Mouse (Mus musculus) midbrain, embryonic 10.5 days (tissue): ENCODE results near the gene Pycard. TPM values are rescaled to one million over a fixed set of nuclear protein-coding genes. Genes with fewer than 3 reads are reported as not detected.
A peak's percentile ranks its signal among the peaks of the same experiment; 100 is the strongest.
"Not testable (repeated sequence)": the region's sequence is repeated elsewhere in the genome, so short reads cannot be mapped to it uniquely, and the experiment has no call there.

ENCODE experiments used
- DNase-seq: peaks from one replicate; pipeline ENCODE4 v3.0.0-alpha.2; 2017; ENCODE audit warnings: low spot score
- H3K27ac ChIP-seq: fragments of 300-500 bp; sonication (generic); replicated peaks from 2 replicates; pipeline ENCODE4 v1.5.1; 2016; ENCODE audit warnings: mild to moderate bottlenecking
- H3K27me3 ChIP-seq: fragments of 300-500 bp; sonication (generic); 2 replicates; pipeline ENCODE4 v1.6.1; 2016; ENCODE audit warnings: low read depth, mild to moderate bottlenecking; ENCODE audit not compliant: poor library complexity, severe bottlenecking
- H3K36me3 ChIP-seq: fragments of 300-500 bp; sonication (generic); 2 replicates; pipeline ENCODE4 v1.6.1; 2016; ENCODE audit warnings: mild to moderate bottlenecking, moderate library complexity
- H3K4me1 ChIP-seq: fragments of 300-500 bp; sonication (generic); 2 replicates; pipeline ENCODE4 v1.6.1; 2016
- H3K4me3 ChIP-seq: fragments of 300-500 bp; sonication (generic); 2 replicates; pipeline ENCODE4 v1.5.1; 2016; ENCODE audit warnings: mild to moderate bottlenecking, moderate library complexity
- H3K9me3 ChIP-seq: fragments of 300-500 bp; sonication (generic); replicated peaks from 2 replicates; pipeline ENCODE4 v1.6.1; 2016; ENCODE audit warnings: mild to moderate bottlenecking
- WGBS: fragments of 180-500 bp; shearing (Covaris S2); methylation state at CpG from one replicate; pipeline ENCODE4 v1.1.7; 2016; 5-methylcytosine and 5-hydroxymethylcytosine counted together
- polyA plus RNA-seq: library from polyadenylated mRNA; unstranded; fragments of >200 nt; fragmentation: Nextera tagmentation; extraction: Ambion mirVana; gene quantifications from 2 replicates; pipeline ENCODE4 v1.2.1, GENCODE M21; 2016

Gene Pycard
- polyA plus RNA-seq, 1 experiment from 2014 or later, result 7.5 TPM

DNA sequence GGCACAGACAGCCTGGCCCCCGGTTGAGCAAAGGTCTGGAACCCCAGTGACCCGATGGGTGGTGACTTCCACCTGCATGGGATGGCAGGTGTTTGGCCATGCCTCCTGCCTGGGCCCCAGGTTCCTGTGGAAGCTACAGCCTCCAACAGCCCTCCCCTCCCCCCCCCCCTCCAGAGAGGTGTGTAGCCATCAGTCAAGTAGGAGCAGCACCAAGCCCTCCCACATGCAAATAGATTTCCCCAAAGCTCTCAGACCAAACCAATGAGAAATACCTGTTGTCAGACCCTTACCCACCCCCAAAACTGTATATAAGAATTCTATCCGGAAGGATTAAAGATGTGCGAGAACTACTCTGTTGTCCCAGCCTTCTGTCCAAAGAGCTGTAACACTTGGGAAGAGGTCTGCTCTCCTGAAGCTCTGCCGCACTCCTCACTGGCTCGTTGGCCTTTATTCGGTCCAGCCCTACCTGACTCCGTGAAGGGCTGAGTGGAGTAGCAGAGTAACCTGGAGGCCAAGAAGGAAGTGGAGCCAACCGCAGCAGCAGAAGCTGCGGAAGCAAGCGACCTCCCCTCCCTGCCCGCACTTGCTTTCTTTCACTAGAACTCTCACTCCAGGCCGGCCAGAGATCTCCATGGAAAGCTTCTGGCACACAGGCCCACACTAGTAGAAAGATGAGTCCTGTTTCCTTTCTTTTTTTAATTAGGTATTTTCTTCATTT, 40.6 kb downstream of the Pycard start:
- Histone ChIP-seq H3K4me1 (no peaks in the 10 kb centered on the region), H3K4me3 (no peak overlapping the region), H3K27ac (no peak overlapping the region), H3K36me3 (no peaks in the 10 kb centered on the region), H3K9me3 (no peaks in the 10 kb centered on the region), H3K27me3 (no peaks in the 10 kb centered on the region)
- WGBS, result 49% methylated on average over 13 of the region's 13 CpGs
- DNase-seq, result no peak

DNA sequence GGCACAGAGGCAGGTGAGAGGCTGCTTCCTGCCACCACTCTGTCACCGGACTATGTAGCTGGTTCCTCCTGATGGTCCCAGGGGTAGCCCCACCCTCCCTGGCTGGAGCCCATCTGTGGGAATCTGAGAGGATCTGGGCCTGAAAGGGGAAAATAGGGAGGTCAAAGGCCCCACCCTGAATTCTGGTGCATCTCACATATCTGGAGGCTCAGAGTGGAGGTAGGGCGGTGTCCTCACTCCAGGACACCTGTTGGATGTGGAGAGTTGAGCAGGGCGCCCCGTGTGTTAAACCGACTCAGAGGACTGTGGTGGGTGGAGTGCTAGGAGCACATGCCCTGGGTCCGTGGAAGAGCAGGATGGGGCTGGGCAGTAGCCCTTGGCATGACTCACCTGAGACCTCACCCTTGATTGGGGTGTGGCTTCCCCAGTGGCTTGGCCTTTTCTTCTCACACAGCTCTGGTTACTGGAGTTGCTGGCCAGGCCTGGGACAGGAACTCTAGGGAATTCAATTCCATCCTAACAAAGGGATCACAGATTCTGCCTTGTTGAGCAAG, 47.1 kb downstream of the Pycard start, which contains the start of gene Prss36:
Gene Prss36, minus strand, starts transcription at position 256 of the 554 bp plus-strand sequence.
- Histone ChIP-seq H3K27ac (no peak within 1 kb of the TSS), H3K4me3 (no peak within 1 kb of the TSS), H3K27me3 (peaks cover 38% of the 10 kb centered on the region), H3K9me3 (no peaks in the 10 kb centered on the region), H3K4me1 (peaks cover 5% of the 10 kb centered on the region), H3K36me3 (no peaks in the 10 kb centered on the region)
- DNase-seq, result no peak
- 83% methylated on average over 6 of the region's 6 CpGs for WGBS

DNA sequence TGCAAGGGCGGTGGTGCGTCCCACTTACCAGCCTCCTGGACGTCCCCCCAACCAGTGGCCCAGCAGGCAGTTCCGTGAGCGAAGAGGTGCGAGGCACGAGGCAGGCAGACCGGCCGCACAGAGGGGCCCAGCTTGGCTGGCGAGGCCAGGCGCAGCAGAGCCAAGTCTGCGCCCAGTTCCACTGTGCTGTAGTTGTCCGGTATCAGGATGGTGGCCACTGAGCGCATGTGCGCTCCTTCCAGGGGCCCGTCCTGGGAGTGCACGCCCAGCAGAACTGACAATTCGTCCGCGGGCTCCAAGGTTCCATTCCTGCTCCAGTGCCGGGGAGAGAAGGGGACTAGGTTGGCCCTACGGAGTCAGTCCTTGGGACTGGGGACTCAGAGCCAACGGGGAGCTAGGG, 49.1 kb downstream of the Pycard start:
- Histone ChIP-seq H3K9me3 (no peaks in the 10 kb centered on the region), H3K4me3 (peak overlapping the region; percentile 27), H3K27me3 (peaks cover 38% of the 10 kb centered on the region), H3K27ac (no peak overlapping the region), H3K4me1 (peaks cover 5% of the 10 kb centered on the region), H3K36me3 (no peaks in the 10 kb centered on the region)
- WGBS, result 15% methylated on average over 23 of the region's 23 CpGs
- no peak for DNase-seq

DNA sequence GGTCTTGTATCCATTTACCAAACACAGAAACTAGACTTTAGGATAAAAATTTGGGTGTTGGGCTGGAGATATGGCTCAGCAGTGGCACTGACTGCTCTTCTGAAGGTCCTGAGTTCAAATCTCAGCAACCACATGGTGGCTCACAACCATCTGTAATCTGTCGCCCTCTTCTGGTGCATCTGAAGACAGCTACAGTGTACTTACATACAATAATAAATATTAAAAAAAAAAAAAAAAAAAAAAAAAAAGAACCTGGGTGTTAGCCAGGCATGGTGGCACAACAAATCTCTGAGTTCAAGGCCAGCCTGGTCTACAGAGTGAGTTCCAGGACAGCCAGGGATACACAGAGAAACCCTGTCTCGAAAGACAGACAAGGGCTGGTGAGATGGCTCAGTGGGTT, 51.6 kb downstream of the Pycard start:
- peaks cover 38% of the 10 kb centered on the region for H3K27me3 ChIP-seq
- not testable (repeated sequence) for H3K36me3 ChIP-seq, H3K9me3 ChIP-seq, H3K27ac ChIP-seq, H3K4me1 ChIP-seq, H3K4me3 ChIP-seq, DNase-seq
- 54% methylated on average over 2 of the region's 2 CpGs for WGBS

Other genes with a start within 250 kb of the Pycard start
- 7.9 and 8.3 TPM in 2 replicates for gene Fbxl19, start 249.3 kb downstream of the Pycard start, polyA plus RNA-seq
- 8.3 and 10.1 TPM in 2 replicates for gene Orai3, start 224.1 kb downstream of the Pycard start, polyA plus RNA-seq
- 13.4 and 14.7 TPM in 2 replicates for gene Setd1a, start 217.2 kb downstream of the Pycard start, polyA plus RNA-seq
- gene Gm49388, start 208.3 kb downstream of the Pycard start, polyA plus RNA-seq, result 0.35 TPM in 1 of 2 replicates, not detected in the other
- 5.0 and 7.2 TPM in 2 replicates for gene Hsd3b7, start 193.3 kb downstream of the Pycard start, polyA plus RNA-seq
- 19.5 and 21.6 TPM in 2 replicates for gene Stx4a, start 169.6 kb downstream of the Pycard start, polyA plus RNA-seq
- gene Stx1b, start 169.3 kb downstream of the Pycard start, polyA plus RNA-seq, result 5.4 and 9.7 TPM in 2 replicates
- 17.2 and 18.7 TPM in 2 replicates for gene Zfp646, start 117.6 kb downstream of the Pycard start, polyA plus RNA-seq
- gene Zfp668, start 117.0 kb downstream of the Pycard start, polyA plus RNA-seq, result 41.5 and 47.3 TPM in 2 replicates
- 0.52 and 0.68 TPM in 2 replicates for gene Prss53, start 102.9 kb downstream of the Pycard start, polyA plus RNA-seq
- not detected in 2 replicates for gene Gm21974, start 98.4 kb downstream of the Pycard start, polyA plus RNA-seq
- 43.4 and 44.6 TPM in 2 replicates for gene Vkorc1, start 98.2 kb downstream of the Pycard start, polyA plus RNA-seq
- gene Bckdk, start 89.8 kb downstream of the Pycard start, polyA plus RNA-seq, result 128 and 130 TPM in 2 replicates
- gene Kat8, start 81.4 kb downstream of the Pycard start, polyA plus RNA-seq, result 51.1 and 52.4 TPM in 2 replicates
- 1.6 and 2.1 TPM in 2 replicates for gene Prss8, start 63.8 kb downstream of the Pycard start, polyA plus RNA-seq
- gene Prss36, start 47.1 kb downstream of the Pycard start, polyA plus RNA-seq, result 11.0 and 13.0 TPM in 2 replicates
- gene Fus, start 26.4 kb downstream of the Pycard start, polyA plus RNA-seq, result 336 and 358 TPM in 2 replicates
- not detected in 2 replicates for gene Trim72, start 10.1 kb upstream of the Pycard start, polyA plus RNA-seq
- 0.48 and 0.68 TPM in 2 replicates for gene Itgam, start 68.8 kb upstream of the Pycard start, polyA plus RNA-seq
- not detected in 2 replicates for gene Gm49368, start 68.8 kb upstream of the Pycard start, polyA plus RNA-seq
- gene Itgax, start 135.7 kb upstream of the Pycard start, polyA plus RNA-seq, result not detected in 2 replicates
- 0.16 TPM in 1 of 2 replicates, not detected in the other for gene Itgad, start 160.5 kb upstream of the Pycard start, polyA plus RNA-seq
- not detected in 2 replicates for gene Cox6a2, start 212.5 kb upstream of the Pycard start, polyA plus RNA-seq
- 15.4 and 16.7 TPM in 2 replicates for gene Armc5, start 243.5 kb upstream of the Pycard start, polyA plus RNA-seq
- gene 9130023H24Rik, start 244.2 kb upstream of the Pycard start, polyA plus RNA-seq, result 10.3 and 11.7 TPM in 2 replicates